Mouse (Mus musculus): ENCODE measurements at regions not wholly inside any gene's neighbourhood (a gene's known extent, or its start where the extent isn't known, plus 50 kb on each side); places are given as distances from the start of the nearest gene placed in this dataset.

- Histone ChIP-seq H3K4me1 (ENCODE audit: control insufficient read depth, insufficient read depth, low read length) (no peaks in the 10 kb centered on the region), H3K4me3 (ENCODE audit: insufficient read depth, low read length) (no peak overlapping the region), H3K27ac (ENCODE audit: insufficient read depth, low read length) (no peak overlapping the region)
- no peak for TF ChIP-seq CTCF (IDR thresholded peaks at IDR 0.05; ENCODE audit: borderline replicate concordance, insufficient read depth, low read length)
- no peak for TF ChIP-seq POLR2A (IDR thresholded peaks at IDR 0.05; ENCODE audit: low read depth, low read length)
These were observed 436.8 kb downstream of the Cdh26 start for GRCm38 (mm10) chr2:178867086-178867485.

GRCm38 (mm10) chr2:178869160-178869559 lies 438.8 kb downstream of the Cdh26 start:
- no peak overlapping the region for H3K4me3 ChIP-seq (ENCODE audit: insufficient read depth, low read length)
- H3K4me1 ChIP-seq (ENCODE audit: control insufficient read depth, insufficient read depth, low read length), result no peaks in the 10 kb centered on the region
- TF ChIP-seq POLR2A (IDR thresholded peaks at IDR 0.05; ENCODE audit: low read depth, low read length) (no peak), CTCF (IDR thresholded peaks at IDR 0.05; ENCODE audit: borderline replicate concordance, insufficient read depth, low read length) (no peak)
- H3K27ac ChIP-seq (ENCODE audit: insufficient read depth, low read length), result no peak overlapping the region

- TF ChIP-seq CTCF (IDR thresholded peaks at IDR 0.05; ENCODE audit: borderline replicate concordance, insufficient read depth, low read length), result no peak
- TF ChIP-seq POLR2A (IDR thresholded peaks at IDR 0.05; ENCODE audit: low read depth, low read length), result no peak
- Histone ChIP-seq H3K4me1 (ENCODE audit: control insufficient read depth, insufficient read depth, low read length) (no peaks in the 10 kb centered on the region), H3K4me3 (ENCODE audit: insufficient read depth, low read length) (no peak overlapping the region), H3K27ac (ENCODE audit: insufficient read depth, low read length) (no peak overlapping the region)
These were observed 448.1 kb downstream of the Cdh26 start for GRCm38 (mm10) chr2:178878436-178878835.

GRCm38 (mm10) chr2:178885686-178886085 lies 455.4 kb downstream of the Cdh26 start:
- TF ChIP-seq POLR2A (IDR thresholded peaks at IDR 0.05; ENCODE audit: low read depth, low read length) (no peak), CTCF (IDR thresholded peaks at IDR 0.05; ENCODE audit: borderline replicate concordance, insufficient read depth, low read length) (no peak)
- Histone ChIP-seq H3K4me1 (ENCODE audit: control insufficient read depth, insufficient read depth, low read length) (no peaks in the 10 kb centered on the region), H3K4me3 (ENCODE audit: insufficient read depth, low read length) (no peak overlapping the region), H3K27ac (ENCODE audit: insufficient read depth, low read length) (no peak overlapping the region)

GRCm38 (mm10) chr2:178888704-178889103 lies 458.4 kb downstream of the Cdh26 start:
- no peaks in the 10 kb centered on the region for H3K4me1 ChIP-seq (ENCODE audit: control insufficient read depth, insufficient read depth, low read length)
- no peak for TF ChIP-seq POLR2A (IDR thresholded peaks at IDR 0.05; ENCODE audit: low read depth, low read length)
- no peak for TF ChIP-seq CTCF (IDR thresholded peaks at IDR 0.05; ENCODE audit: borderline replicate concordance, insufficient read depth, low read length)
- H3K27ac ChIP-seq (ENCODE audit: insufficient read depth, low read length), result no peak overlapping the region
- no peak overlapping the region for H3K4me3 ChIP-seq (ENCODE audit: insufficient read depth, low read length)

- TF ChIP-seq CTCF (IDR thresholded peaks at IDR 0.05; ENCODE audit: borderline replicate concordance, insufficient read depth, low read length), result no peak
- no peak for TF ChIP-seq POLR2A (IDR thresholded peaks at IDR 0.05; ENCODE audit: low read depth, low read length)
- H3K4me3 ChIP-seq (ENCODE audit: insufficient read depth, low read length), result no peak overlapping the region
These were observed 472.1 kb downstream of the Cdh26 start for GRCm38 (mm10) chr2:178902397-178902796.

GRCm38 (mm10) chr2:178909325-178909724 lies 479.0 kb downstream of the Cdh26 start:
- no peak overlapping the region for H3K27ac ChIP-seq (ENCODE audit: insufficient read depth, low read length)
- H3K4me1 ChIP-seq (ENCODE audit: control insufficient read depth, insufficient read depth, low read length), result no peaks in the 10 kb centered on the region
- TF ChIP-seq POLR2A (IDR thresholded peaks at IDR 0.05; ENCODE audit: low read depth, low read length), result no peak
- no peak for TF ChIP-seq CTCF (IDR thresholded peaks at IDR 0.05; ENCODE audit: borderline replicate concordance, insufficient read depth, low read length)
- H3K4me3 ChIP-seq (ENCODE audit: insufficient read depth, low read length), result no peak overlapping the region

More at GRCm38 (mm10) chr2:178902397-178902796, 472.1 kb downstream of the Cdh26 start:
- H3K27ac ChIP-seq (ENCODE audit: insufficient read depth, low read length), result no peak overlapping the region
- no peaks in the 10 kb centered on the region for H3K4me1 ChIP-seq (ENCODE audit: control insufficient read depth, insufficient read depth, low read length)

GRCm38 (mm10) chr2:178911646-178912045 lies 481.3 kb downstream of the Cdh26 start:
- no peak for TF ChIP-seq CTCF (IDR thresholded peaks at IDR 0.05; ENCODE audit: borderline replicate concordance, insufficient read depth, low read length)
- TF ChIP-seq POLR2A (IDR thresholded peaks at IDR 0.05; ENCODE audit: low read depth, low read length), result no peak
- Histone ChIP-seq H3K4me1 (ENCODE audit: control insufficient read depth, insufficient read depth, low read length) (no peaks in the 10 kb centered on the region), H3K27ac (ENCODE audit: insufficient read depth, low read length) (no peak overlapping the region)

GRCm38 (mm10) chr2:178916316-178917033 lies 486.1 kb downstream of the Cdh26 start:
- Histone ChIP-seq H3K27ac (ENCODE audit: insufficient read depth, low read length) (no peak overlapping the region), H3K4me1 (ENCODE audit: control insufficient read depth, insufficient read depth, low read length) (no peaks in the 10 kb centered on the region; the same call in 1 of the 2 replicates), H3K4me3 (ENCODE audit: insufficient read depth, low read length) (no peak overlapping the region)
- TF ChIP-seq POLR2A (IDR thresholded peaks at IDR 0.05; ENCODE audit: low read depth, low read length) (no peak), CTCF (IDR thresholded peaks at IDR 0.05; ENCODE audit: borderline replicate concordance, insufficient read depth, low read length) (no peak)

More at GRCm38 (mm10) chr2:178911646-178912045, 481.3 kb downstream of the Cdh26 start:
- H3K4me3 ChIP-seq (ENCODE audit: insufficient read depth, low read length), result no peak overlapping the region

GRCm38 (mm10) chr2:178924456-178925115 lies 494.3 kb downstream of the Cdh26 start:
- no peak overlapping the region for H3K4me3 ChIP-seq (ENCODE audit: insufficient read depth, low read length)
- H3K4me1 ChIP-seq (ENCODE audit: control insufficient read depth, insufficient read depth, low read length), result no peaks in the 10 kb centered on the region
- TF ChIP-seq CTCF (IDR thresholded peaks at IDR 0.05; ENCODE audit: borderline replicate concordance, insufficient read depth, low read length), result no peak
- TF ChIP-seq POLR2A (IDR thresholded peaks at IDR 0.05; ENCODE audit: low read depth, low read length), result no peak
- H3K27ac ChIP-seq (ENCODE audit: insufficient read depth, low read length), result no peak overlapping the region

All from embryonic fibroblast, embryonic 13.5 days (primary cell).